Mouse (Mus musculus): ENCODE data around the gene Rnf44. TPM values are rescaled to one million over a fixed set of nuclear protein-coding genes. Genes with fewer than 3 reads are reported as not detected.

Rnf44 gene
- polyA plus RNA-seq (2012; fragmentation: generic; extraction: Trizol), result 30.0 TPM
- long read RNA-seq, experiment 1, partial matches to known transcripts, result 0 of 5 reads
- long read RNA-seq, experiment 1, other reads (novel, unspliced or antisense), result 2 of 5 reads
- long read RNA-seq, experiment 2, partial matches to known transcripts, result 2 of 22 reads
- long read RNA-seq, experiment 2, other reads (novel, unspliced or antisense), result 20 of 22 reads

GRCm38 (mm10) chr13:54693558-54694347 is at the start of gene Rnf44:
Gene Rnf44, minus strand, starts transcription at chr13:54693907.
- peak within 1 kb of the TSS; percentile 98 for H3ac ChIP-seq (ENCODE audit: control insufficient read depth, insufficient read length, low read depth)
- no peak for TF ChIP-seq CEBPB (IDR thresholded peaks at IDR 0.05; ENCODE audit: low read depth)
- peak; percentile 64 for TF ChIP-seq MAX (IDR thresholded peaks at IDR 0.05)
- H3K79me3 ChIP-seq (ENCODE audit: low read depth), result peaks cover 45% of the 10 kb centered on the region
- peaks cover 49% of the 10 kb centered on the region for H3K79me2 ChIP-seq (ENCODE audit: control insufficient read depth, insufficient read depth)
- H3K27me3 ChIP-seq (ENCODE audit: control insufficient read depth, insufficient read depth, insufficient read length), result peaks cover 5% of the 10 kb centered on the region
- H3K4me3 ChIP-seq (ENCODE audit: insufficient read depth, poor library complexity, severe bottlenecking), result peak within 1 kb of the TSS; percentile 98
- no peaks in the 10 kb centered on the region for H3K36me3 ChIP-seq (ENCODE audit: control insufficient read depth, insufficient read depth)

- H3K4me3 ChIP-seq (ENCODE audit: insufficient read depth, poor library complexity, severe bottlenecking), result no peak overlapping the region
- no peaks in the 10 kb centered on the region for H3K79me3 ChIP-seq (ENCODE audit: low read depth)
- no peak overlapping the region for H3ac ChIP-seq (ENCODE audit: control insufficient read depth, insufficient read length, low read depth)
- H3K79me2 ChIP-seq (ENCODE audit: control insufficient read depth, insufficient read depth), result no peaks in the 10 kb centered on the region
- no peaks in the 10 kb centered on the region for H3K36me3 ChIP-seq (ENCODE audit: control insufficient read depth, insufficient read depth)
- H3K27me3 ChIP-seq (ENCODE audit: control insufficient read depth, insufficient read depth, insufficient read length), result peaks cover 76% of the 10 kb centered on the region
- TF ChIP-seq MYOD1 (IDR thresholded peaks at IDR 0.05; ENCODE audit: control insufficient read depth, insufficient read length, low read depth), result no peak
- no peak for TF ChIP-seq MAX (IDR thresholded peaks at IDR 0.05)
- TF ChIP-seq FOSL1 (IDR thresholded peaks at IDR 0.05; ENCODE audit: insufficient read depth, low read length, poor library complexity, severe bottlenecking), result no peak
- no peak for TF ChIP-seq CTCF (IDR thresholded peaks at IDR 0.05; ENCODE audit: control insufficient read depth, insufficient read depth, insufficient read length)
- no peak for TF ChIP-seq CEBPB (IDR thresholded peaks at IDR 0.05; ENCODE audit: low read depth)
- TF ChIP-seq MYOG (IDR thresholded peaks at IDR 0.05; ENCODE audit: control insufficient read depth, extremely low read depth, insufficient read length), result no peak
- TF ChIP-seq USF1 (IDR thresholded peaks at IDR 0.05; ENCODE audit: low read depth), result no peak
Observed at GRCm38 (mm10) chr13:54738213-54738601, 44.5 kb upstream of the Rnf44 start.

GRCm38 (mm10) chr13:54737488-54738212 is 43.9 kb upstream of the Rnf44 start:
- TF ChIP-seq USF1 (IDR thresholded peaks at IDR 0.05; ENCODE audit: low read depth) (no peak), FOSL1 (IDR thresholded peaks at IDR 0.05; ENCODE audit: insufficient read depth, low read length, poor library complexity, severe bottlenecking) (no peak), MAX (IDR thresholded peaks at IDR 0.05) (no peak), MYOG (IDR thresholded peaks at IDR 0.05; ENCODE audit: control insufficient read depth, extremely low read depth, insufficient read length) (no peak), CTCF (IDR thresholded peaks at IDR 0.05; ENCODE audit: control insufficient read depth, insufficient read depth, insufficient read length) (no peak), CEBPB (IDR thresholded peaks at IDR 0.05; ENCODE audit: low read depth) (no peak), MYOD1 (IDR thresholded peaks at IDR 0.05; ENCODE audit: control insufficient read depth, insufficient read length, low read depth) (no peak)

GRCm38 (mm10) chr13:54736931-54737330 is 43.2 kb upstream of the Rnf44 start:
- no peak for TF ChIP-seq FOSL1 (IDR thresholded peaks at IDR 0.05; ENCODE audit: insufficient read depth, low read length, poor library complexity, severe bottlenecking)
- TF ChIP-seq MYOD1 (IDR thresholded peaks at IDR 0.05; ENCODE audit: control insufficient read depth, insufficient read length, low read depth), result no peak
- TF ChIP-seq CTCF (IDR thresholded peaks at IDR 0.05; ENCODE audit: control insufficient read depth, insufficient read depth, insufficient read length), result no peak
- TF ChIP-seq CEBPB (IDR thresholded peaks at IDR 0.05; ENCODE audit: low read depth), result no peak
- TF ChIP-seq MAX (IDR thresholded peaks at IDR 0.05), result no peak
- TF ChIP-seq MYOG (IDR thresholded peaks at IDR 0.05; ENCODE audit: control insufficient read depth, extremely low read depth, insufficient read length), result no peak
- no peak for TF ChIP-seq USF1 (IDR thresholded peaks at IDR 0.05; ENCODE audit: low read depth)

More at GRCm38 (mm10) chr13:54737488-54738212, 43.9 kb upstream of the Rnf44 start:
- no peaks in the 10 kb centered on the region for H3K79me3 ChIP-seq (ENCODE audit: low read depth)
- H3K79me2 ChIP-seq (ENCODE audit: control insufficient read depth, insufficient read depth), result no peaks in the 10 kb centered on the region
- H3K36me3 ChIP-seq (ENCODE audit: control insufficient read depth, insufficient read depth), result no peaks in the 10 kb centered on the region
- no peak overlapping the region for H3ac ChIP-seq (ENCODE audit: control insufficient read depth, insufficient read length, low read depth)
- H3K4me3 ChIP-seq (ENCODE audit: insufficient read depth, poor library complexity, severe bottlenecking), result no peak overlapping the region
- H3K27me3 ChIP-seq (ENCODE audit: control insufficient read depth, insufficient read depth, insufficient read length), result peaks cover 76% of the 10 kb centered on the region

GRCm38 (mm10) chr13:54726131-54726530 is 32.4 kb upstream of the Rnf44 start:
- H3K36me3 ChIP-seq (ENCODE audit: control insufficient read depth, insufficient read depth), result no peaks in the 10 kb centered on the region
- H3K79me3 ChIP-seq (ENCODE audit: low read depth), result no peaks in the 10 kb centered on the region
- H3K4me3 ChIP-seq (ENCODE audit: insufficient read depth, poor library complexity, severe bottlenecking), result no peak overlapping the region
- TF ChIP-seq CEBPB (IDR thresholded peaks at IDR 0.05; ENCODE audit: low read depth), result no peak
- no peak for TF ChIP-seq USF1 (IDR thresholded peaks at IDR 0.05; ENCODE audit: low read depth)
- no peak for TF ChIP-seq MYOD1 (IDR thresholded peaks at IDR 0.05; ENCODE audit: control insufficient read depth, insufficient read length, low read depth)
- no peak for TF ChIP-seq MYOG (IDR thresholded peaks at IDR 0.05; ENCODE audit: control insufficient read depth, extremely low read depth, insufficient read length)
- TF ChIP-seq CTCF (IDR thresholded peaks at IDR 0.05; ENCODE audit: control insufficient read depth, insufficient read depth, insufficient read length), result no peak
- TF ChIP-seq FOSL1 (IDR thresholded peaks at IDR 0.05; ENCODE audit: insufficient read depth, low read length, poor library complexity, severe bottlenecking), result no peak
- no peak for TF ChIP-seq MAX (IDR thresholded peaks at IDR 0.05)
- H3K79me2 ChIP-seq (ENCODE audit: control insufficient read depth, insufficient read depth), result no peaks in the 10 kb centered on the region
- H3ac ChIP-seq (ENCODE audit: control insufficient read depth, insufficient read length, low read depth), result no peak overlapping the region
- peaks cover 39% of the 10 kb centered on the region for H3K27me3 ChIP-seq (ENCODE audit: control insufficient read depth, insufficient read depth, insufficient read length)

More at GRCm38 (mm10) chr13:54736931-54737330, 43.2 kb upstream of the Rnf44 start:
- Histone ChIP-seq H3K36me3 (ENCODE audit: control insufficient read depth, insufficient read depth) (no peaks in the 10 kb centered on the region), H3ac (ENCODE audit: control insufficient read depth, insufficient read length, low read depth) (no peak overlapping the region), H3K79me3 (ENCODE audit: low read depth) (no peaks in the 10 kb centered on the region), H3K4me3 (ENCODE audit: insufficient read depth, poor library complexity, severe bottlenecking) (no peak overlapping the region), H3K79me2 (ENCODE audit: control insufficient read depth, insufficient read depth) (no peaks in the 10 kb centered on the region), H3K27me3 (ENCODE audit: control insufficient read depth, insufficient read depth, insufficient read length) (peaks cover 79% of the 10 kb centered on the region)
